Mouse (Mus musculus) midbrain, postnatal 0 days (tissue): ENCODE measurements around the gene Fadd. TPM values are rescaled to one million over a fixed set of nuclear protein-coding genes. Genes with fewer than 3 reads are reported as not detected.

Experiments
- ATAC-seq: fragments of 200-750 bp; cut with Nextera tagmentation; 2 replicates; pipeline ENCODE4 v1.8.0; 2017; ENCODE audit warnings: moderate number of reproducible peaks, mild to moderate bottlenecking, moderate TSS enrichment, moderate library complexity; ENCODE audit not compliant: low FRiP score
- DNase-seq: peaks from one replicate; pipeline ENCODE4 v3.0.0-alpha.2; 2015; ENCODE audit warnings: low spot score
- H3K27ac ChIP-seq: fragments of 300-500 bp; sonication (generic); 2 replicates; pipeline ENCODE4 v1.5.1; 2014; ENCODE audit warnings: low read depth, mild to moderate bottlenecking, low read length, mixed read lengths
- H3K27me3 ChIP-seq: fragments of 300-500 bp; sonication (generic); 2 replicates; pipeline ENCODE4 v1.6.1; 2014; ENCODE audit warnings: low read length, control low read depth, mixed read lengths; ENCODE audit not compliant: insufficient read depth
- H3K36me3 ChIP-seq: fragments of 300-500 bp; sonication (generic); 2 replicates; pipeline ENCODE4 v1.6.1; 2014; ENCODE audit warnings: low read length, control low read depth, mixed read lengths; ENCODE audit not compliant: insufficient read depth
- H3K4me1 ChIP-seq: fragments of 300-500 bp; sonication (generic); 2 replicates; pipeline ENCODE4 v1.6.1; 2014; ENCODE audit warnings: mild to moderate bottlenecking, control low read depth, antibody characterized with exemption, low read length, mixed read lengths; ENCODE audit not compliant: insufficient read depth
- H3K4me2 ChIP-seq: fragments of 300-500 bp; sonication (generic); 2 replicates; pipeline ENCODE4 v1.6.1; 2014; ENCODE audit warnings: low read depth, mild to moderate bottlenecking, low read length, mixed read lengths; ENCODE audit not compliant: poor library complexity, severe bottlenecking
- H3K4me3 ChIP-seq: fragments of 300-500 bp; sonication (generic); 2 replicates; pipeline ENCODE4 v1.5.1; 2014; ENCODE audit warnings: low read depth, mild to moderate bottlenecking, low read length, moderate library complexity
- H3K9ac ChIP-seq: fragments of 300-500 bp; sonication (generic); replicated peaks from 2 replicates; pipeline ENCODE4 v1.6.1; 2014; ENCODE audit warnings: mild to moderate bottlenecking, low read length, moderate library complexity, mixed read lengths; ENCODE audit not compliant: poor library complexity, severe bottlenecking
- H3K9me3 ChIP-seq: fragments of 300-500 bp; sonication (generic); 2 replicates; pipeline ENCODE4 v1.6.1; 2016; ENCODE audit warnings: low read length, control low read depth
- CTCF ChIP-seq: IDR thresholded peaks from 2 replicates; pipeline ENCODE4 v1.5.1; 2016; ENCODE audit warnings: antibody characterized with exemption, mild to moderate bottlenecking
- WGBS: fragments of 180-500 bp; shearing (Covaris S2); extraction: QIAGEN DNeasy Blood & Tissue Kit; methylation state at CpG from one replicate; pipeline ENCODE4 v1.1.7; 2014; 5-methylcytosine and 5-hydroxymethylcytosine counted together
- polyA plus RNA-seq: library from polyadenylated mRNA; unstranded; fragments of >200 nt; fragmentation: Nextera tagmentation; extraction: Ambion mirVana; gene quantifications from 2 replicates; pipeline ENCODE4 v1.2.1, GENCODE M21; 2015
- total RNA-seq: library from RNA; depleted of rRNA; stranded (reverse); fragments of >200 nt; gene quantifications from 2 replicates; pipeline ENCODE4 v1.2.3, GENCODE M21; 2014

Fadd gene
- total and polyA plus RNA-seq, 2 experiments from 2014 or later: 2.4 to 2.6 TPM

GRCm38 (mm10) chr7:144549904-144550566, 32.2 kb downstream of the Fadd start:
- Histone ChIP-seq H3K27me3 (no peaks in the 10 kb centered on the region), H3K36me3 (peaks cover 7% of the 10 kb centered on the region; the same call in 1 of the 2 replicates), H3K27ac (no peak overlapping the region), H3K4me2 (no peak overlapping the region), H3K9me3 (no peaks in the 10 kb centered on the region), H3K4me1 (peaks cover 9% of the 10 kb centered on the region; the same call in 1 of the 2 replicates), H3K4me3 (no peak overlapping the region), H3K9ac (no peak overlapping the region)
- WGBS: 98% methylated on average over 2 of the region's 2 CpGs
- ATAC-seq (no peak), DNase-seq (no peak)
- TF ChIP-seq CTCF: no peak

- no peaks in the 10 kb centered on the region for H3K9me3 ChIP-seq
- no peak overlapping the region for H3K9ac ChIP-seq
- H3K27ac ChIP-seq: no peak overlapping the region
- TF ChIP-seq CTCF: no peak
- no peaks in the 10 kb centered on the region for H3K27me3 ChIP-seq
- no peak overlapping the region for H3K4me3 ChIP-seq
- no peaks in the 10 kb centered on the region for H3K36me3 ChIP-seq
- DNase-seq (no peak), ATAC-seq (no peak)
- H3K4me1 ChIP-seq: no peaks in the 10 kb centered on the region
- H3K4me2 ChIP-seq: no peak overlapping the region
- WGBS: 87% methylated on average over 3 of the region's 3 CpGs
Observed at GRCm38 (mm10) chr7:144545231-144545630, 37.0 kb downstream of the Fadd start.

- Histone ChIP-seq H3K9me3 (no peaks in the 10 kb centered on the region), H3K4me2 (no peak overlapping the region), H3K27ac (no peak overlapping the region), H3K4me3 (no peak overlapping the region), H3K36me3 (no peaks in the 10 kb centered on the region), H3K9ac (no peak overlapping the region), H3K27me3 (no peaks in the 10 kb centered on the region), H3K4me1 (no peaks in the 10 kb centered on the region)
- WGBS: 98% methylated on average over 5 of the region's 5 CpGs
- TF ChIP-seq CTCF: no peak
- DNase-seq (no peak), ATAC-seq (no peak)
Observed at GRCm38 (mm10) chr7:144541351-144541750, 40.9 kb downstream of the Fadd start.

GRCm38 (mm10) chr7:144539146-144539545, 43.1 kb downstream of the Fadd start:
- Histone ChIP-seq H3K9me3 (no peaks in the 10 kb centered on the region), H3K27me3 (no peaks in the 10 kb centered on the region), H3K36me3 (no peaks in the 10 kb centered on the region), H3K4me2 (no peak overlapping the region), H3K4me3 (no peak overlapping the region), H3K4me1 (no peaks in the 10 kb centered on the region), H3K9ac (no peak overlapping the region), H3K27ac (no peak overlapping the region)
- DNase-seq: no peak
- TF ChIP-seq CTCF: no peak
- ATAC-seq: no peak
- WGBS: 67% methylated on average over 2 of the region's 2 CpGs

GRCm38 (mm10) chr7:144538030-144538644, 44.1 kb downstream of the Fadd start:
- H3K4me1 ChIP-seq: no peaks in the 10 kb centered on the region
- H3K9me3 ChIP-seq: no peaks in the 10 kb centered on the region
- H3K27me3 ChIP-seq: no peaks in the 10 kb centered on the region
- H3K36me3 ChIP-seq: no peaks in the 10 kb centered on the region
- TF ChIP-seq CTCF: no peak
- H3K27ac ChIP-seq: peak overlapping the region; percentile 32; the same call in 1 of the 2 replicates
- 71% methylated on average over 4 of the region's 4 CpGs for WGBS
- DNase-seq (peak; percentile 41), ATAC-seq (no peak)
- H3K4me3 ChIP-seq: no peak overlapping the region
- H3K4me2 ChIP-seq: no peak overlapping the region
- H3K9ac ChIP-seq: no peak overlapping the region

GRCm38 (mm10) chr7:144536367-144536766, 45.9 kb downstream of the Fadd start:
- ATAC-seq: no peak
- Histone ChIP-seq H3K9ac (no peak overlapping the region), H3K4me2 (no peak overlapping the region), H3K27me3 (no peaks in the 10 kb centered on the region), H3K9me3 (no peaks in the 10 kb centered on the region), H3K27ac (no peak overlapping the region), H3K4me1 (no peaks in the 10 kb centered on the region), H3K4me3 (no peak overlapping the region), H3K36me3 (no peaks in the 10 kb centered on the region)
- no peak for DNase-seq
- 88% methylated on average over 3 of the region's 3 CpGs for WGBS
- TF ChIP-seq CTCF: no peak
